Mouse (Mus musculus) 3134 (cell line): Measurements from ENCODE around the gene Mta3.

Source experiments
- DNase-seq: peaks from one replicate; pipeline ENCODE4 v3.0.0-alpha.2; 2011; ENCODE audit warnings: low spot score; ENCODE audit not compliant: insufficient read length; ENCODE audit errors: extremely low read depth

The Mta3 gene

DNA sequence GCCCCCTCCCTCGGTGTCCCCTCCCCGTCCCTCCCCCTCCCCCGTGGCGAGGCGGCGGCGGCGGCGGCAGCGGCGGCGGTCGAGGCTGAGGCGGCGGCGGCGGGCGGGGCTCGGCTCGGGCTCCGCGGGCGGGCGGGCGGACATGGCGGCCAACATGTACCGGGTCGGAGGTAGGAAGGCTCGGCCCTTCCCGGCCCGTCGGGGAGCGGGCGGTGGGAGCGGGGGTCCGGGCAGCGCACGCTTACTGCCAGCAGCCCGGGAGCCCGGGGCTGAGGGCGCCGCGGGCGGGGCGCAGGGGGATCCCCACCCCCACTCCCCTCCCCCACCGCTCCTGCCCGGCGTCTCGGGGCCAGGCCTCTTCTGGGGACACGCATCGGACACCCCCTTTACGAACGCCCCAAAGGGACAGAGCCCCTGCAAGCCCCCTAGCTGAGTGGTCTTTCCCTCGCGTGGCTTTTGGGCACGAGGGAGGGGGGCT lies at the start of gene Mta3:
Gene Mta3, plus strand, starts transcription at position 48 of the 478 bp plus-strand sequence.
- DNase-seq, result no peak

DNA sequence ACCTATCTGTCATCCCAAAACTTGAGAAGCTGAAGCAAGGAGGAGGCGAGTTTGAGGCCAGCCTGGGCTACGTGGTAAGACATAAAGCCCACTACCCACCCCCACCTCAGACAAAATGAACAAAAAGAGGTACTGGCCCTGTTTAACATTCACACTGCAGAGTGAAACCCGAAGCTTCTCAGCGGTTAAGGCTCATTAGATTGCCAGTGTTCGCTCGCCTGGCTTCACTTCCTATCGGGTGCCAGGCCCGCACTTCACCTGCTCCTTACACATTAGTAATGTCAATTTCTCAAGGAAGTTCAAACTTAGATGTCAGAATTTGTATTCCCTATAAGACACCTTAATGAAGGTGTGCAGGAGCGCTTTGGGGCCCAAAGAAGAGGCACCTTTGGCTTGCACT lies 48.6 kb upstream of the Mta3 start:
- no peak for DNase-seq

DNA sequence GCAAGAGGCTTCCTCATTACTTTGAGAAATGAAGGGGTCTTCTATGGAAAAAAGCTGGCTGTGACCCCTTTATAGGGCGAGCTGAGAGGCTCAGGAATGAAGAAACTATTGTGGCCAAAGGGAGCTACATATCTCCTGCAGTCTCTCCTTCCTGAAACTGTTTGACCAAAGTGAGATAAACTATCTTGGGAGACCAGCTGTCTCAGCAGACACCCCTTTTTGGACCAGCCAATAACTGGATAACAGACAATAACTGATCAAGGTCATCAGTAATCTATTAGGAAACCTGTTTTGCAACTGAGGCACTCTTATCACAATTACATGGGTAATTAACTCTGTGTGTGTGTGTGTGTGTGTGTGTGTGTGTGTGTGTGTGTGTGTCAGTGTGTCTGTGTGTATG lies 47.0 kb upstream of the Mta3 start:
- no peak for DNase-seq

DNA sequence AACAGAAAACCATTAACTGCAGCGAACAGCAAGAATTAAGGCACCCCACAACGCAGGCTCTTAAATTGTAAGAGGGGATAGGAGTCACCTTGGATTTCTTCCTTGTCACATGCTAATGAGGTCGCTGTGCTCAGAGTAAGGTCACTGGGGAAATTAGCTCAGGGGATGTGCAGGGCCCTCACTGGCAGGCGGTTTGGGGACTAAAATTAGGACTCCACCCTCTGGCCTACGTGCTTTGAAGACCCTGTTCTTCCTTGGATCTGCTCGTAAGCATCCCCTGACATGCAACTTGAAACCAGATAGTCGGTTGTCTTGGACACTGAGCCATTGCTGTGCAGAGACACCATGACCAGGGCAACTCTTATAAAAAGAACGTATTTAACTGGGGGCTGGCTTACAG lies 41.2 kb upstream of the Mta3 start:
- no peak for DNase-seq

DNA sequence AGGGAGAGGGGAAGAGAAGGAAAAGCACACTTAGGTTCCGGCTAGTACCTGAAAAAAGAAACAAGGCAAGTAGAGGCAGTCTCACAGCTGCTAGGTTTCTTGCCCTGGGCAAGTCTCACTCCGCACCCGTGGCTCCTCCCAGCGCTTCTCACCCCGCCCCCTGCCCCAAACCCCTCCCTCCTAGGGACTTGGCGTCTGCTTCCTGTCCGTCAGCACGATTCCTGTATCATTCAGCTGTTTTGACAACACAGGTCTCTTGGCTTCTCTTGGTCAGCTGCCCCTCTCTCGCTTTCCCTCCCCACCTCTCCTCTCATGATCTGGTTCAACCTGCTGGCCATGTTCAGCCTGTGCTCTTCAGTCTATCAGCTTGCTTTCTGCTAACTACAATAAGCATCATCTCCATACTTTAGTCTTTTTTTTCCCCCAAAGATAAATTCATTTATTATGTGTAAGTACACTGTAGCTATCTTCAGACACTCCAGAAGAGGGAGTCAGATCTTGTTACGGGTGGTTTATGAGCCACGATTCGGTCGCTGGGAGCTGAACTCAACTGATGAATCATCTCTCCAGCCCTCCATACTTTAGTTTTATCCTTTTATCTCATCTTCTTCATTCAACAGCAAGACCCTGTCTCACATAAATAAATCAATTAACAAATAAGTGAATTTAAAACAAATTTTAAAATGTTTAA lies 39.2 kb upstream of the Mta3 start:
- DNase-seq, result peak; percentile 86

DNA sequence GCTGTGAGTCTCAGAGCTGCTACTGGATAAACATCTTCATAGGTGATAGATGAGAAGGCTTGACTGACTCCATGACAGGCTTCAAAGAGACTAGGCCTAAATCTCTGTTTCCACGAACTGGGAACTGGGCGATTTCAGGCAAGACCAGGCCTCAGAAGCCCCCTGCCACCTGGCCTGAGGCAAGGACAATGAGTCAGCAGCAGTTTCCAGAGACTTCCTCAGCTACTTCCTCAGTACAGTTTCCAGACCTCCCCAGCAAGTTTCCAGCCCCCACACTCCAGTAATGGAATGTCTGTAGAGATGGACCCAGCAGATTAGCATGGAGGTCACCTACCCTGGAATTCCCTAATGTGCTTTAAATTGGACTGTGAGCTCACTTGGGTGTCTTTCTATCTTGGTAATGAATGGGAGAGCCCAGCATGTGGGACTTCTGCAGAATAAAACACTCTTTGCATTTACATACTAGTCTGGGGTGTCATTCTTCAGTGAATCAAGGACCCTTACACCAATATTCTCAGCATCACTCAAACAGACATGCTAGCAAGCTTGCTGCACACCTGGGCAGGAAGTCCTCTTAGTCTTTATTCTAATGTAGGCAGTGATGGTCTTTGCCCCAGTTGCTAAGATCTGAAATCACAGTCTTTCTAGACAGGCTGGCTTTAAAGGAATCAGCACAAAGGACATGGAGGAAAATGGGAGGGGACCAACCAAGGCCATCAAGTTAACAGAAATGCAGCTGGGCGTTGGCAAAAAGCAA lies 37.9 kb upstream of the Mta3 start:
- DNase-seq, result no peak

DNA sequence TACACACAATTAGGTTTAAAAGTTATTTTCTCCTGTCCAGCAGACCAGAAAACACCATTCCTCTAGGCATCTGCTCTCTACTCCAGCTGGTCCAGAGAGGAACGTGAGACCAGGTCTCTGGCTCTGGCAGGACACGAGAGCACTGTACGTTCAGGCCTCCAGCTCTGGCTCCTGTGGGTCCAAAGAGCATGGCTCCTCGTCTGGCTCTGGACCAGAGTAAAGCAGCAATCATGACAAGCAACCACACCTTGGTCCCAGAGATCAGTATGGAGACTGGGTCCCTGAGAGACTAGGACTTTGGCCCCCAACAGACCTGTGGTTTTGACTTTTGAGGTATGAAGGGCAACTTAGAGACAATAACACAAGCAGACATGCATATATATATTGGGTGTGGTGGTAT lies 33.3 kb upstream of the Mta3 start:
- no peak for DNase-seq

DNA sequence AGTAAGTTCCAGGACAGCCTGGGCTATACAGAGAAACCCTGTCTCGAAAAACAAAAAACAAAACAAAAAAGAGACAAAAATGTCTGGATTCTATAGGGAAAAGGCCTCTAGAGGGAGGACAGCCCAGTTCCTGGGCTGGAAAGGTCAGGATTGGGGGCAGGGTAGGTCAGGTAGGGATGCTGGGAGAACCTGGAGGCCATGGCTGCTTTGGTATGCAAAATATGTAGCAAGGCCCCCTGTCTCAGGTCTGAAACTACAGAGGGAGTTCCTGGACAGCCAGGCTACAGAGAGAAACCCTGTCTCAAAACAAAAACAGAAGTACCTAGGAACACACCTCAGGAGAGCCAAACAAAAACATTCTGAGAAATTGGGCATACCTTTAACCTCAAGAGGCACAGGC lies 28.6 kb upstream of the Mta3 start:
- DNase-seq, result no peak

DNA sequence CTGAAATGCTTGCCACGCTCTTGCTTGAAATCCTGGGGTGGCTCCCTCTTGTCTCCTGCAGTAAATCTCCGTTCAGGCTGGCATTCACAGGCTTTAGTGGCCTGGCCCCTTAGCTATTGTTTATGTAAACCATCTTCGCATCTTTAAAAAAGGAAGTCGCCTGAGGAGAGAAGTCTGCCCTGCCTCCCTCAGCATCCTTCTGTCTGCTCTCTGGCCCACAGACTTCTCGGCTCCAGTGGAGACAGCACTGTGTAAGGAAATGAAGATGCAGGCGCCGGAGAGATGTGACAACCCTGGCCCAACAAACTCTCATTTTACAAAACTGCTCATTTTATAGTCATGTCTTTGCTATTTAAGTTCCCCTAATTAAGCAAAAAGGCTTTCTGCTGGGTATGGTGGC lies 24.0 kb upstream of the Mta3 start:
- no peak for DNase-seq

DNA sequence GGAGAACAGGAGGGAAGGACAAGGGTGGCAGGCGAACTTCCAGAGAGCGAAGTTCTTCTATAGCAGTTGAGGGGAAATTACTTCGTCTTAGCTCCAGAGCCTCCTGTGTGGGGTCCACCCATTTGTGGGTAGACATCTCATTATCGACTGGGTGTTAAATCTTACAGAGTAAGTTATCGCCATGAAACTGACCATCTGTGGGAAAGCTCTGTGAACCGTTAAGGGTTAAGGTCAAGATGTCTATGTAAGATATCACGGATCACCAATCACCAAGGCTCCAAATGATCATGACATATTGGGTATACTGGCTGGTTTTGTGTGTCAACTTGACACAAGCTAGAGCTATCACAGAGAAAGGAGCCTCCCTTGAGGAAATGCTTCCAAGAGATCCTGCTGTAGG lies 21.5 kb upstream of the Mta3 start:
- DNase-seq, result no peak

DNA sequence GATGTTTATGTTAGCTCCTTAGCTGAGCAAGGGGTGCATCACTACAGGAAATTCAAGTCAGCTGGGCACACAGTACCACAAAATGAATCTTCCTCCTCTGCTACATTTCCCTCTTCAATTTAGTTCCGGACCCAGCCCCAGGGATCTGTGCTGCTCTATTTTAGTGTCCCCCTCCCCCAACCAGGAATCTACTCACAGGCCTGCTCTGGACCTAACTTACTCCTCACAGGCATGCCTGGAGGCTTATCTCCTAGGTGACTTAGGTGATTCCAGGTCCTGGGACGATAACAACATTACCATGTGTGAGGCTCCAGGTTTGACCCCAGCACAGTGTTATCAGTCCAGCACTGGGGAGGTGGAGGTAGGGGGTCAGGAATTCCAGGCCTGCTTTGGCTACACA lies 15.5 kb upstream of the Mta3 start:
- DNase-seq, result no peak

DNA sequence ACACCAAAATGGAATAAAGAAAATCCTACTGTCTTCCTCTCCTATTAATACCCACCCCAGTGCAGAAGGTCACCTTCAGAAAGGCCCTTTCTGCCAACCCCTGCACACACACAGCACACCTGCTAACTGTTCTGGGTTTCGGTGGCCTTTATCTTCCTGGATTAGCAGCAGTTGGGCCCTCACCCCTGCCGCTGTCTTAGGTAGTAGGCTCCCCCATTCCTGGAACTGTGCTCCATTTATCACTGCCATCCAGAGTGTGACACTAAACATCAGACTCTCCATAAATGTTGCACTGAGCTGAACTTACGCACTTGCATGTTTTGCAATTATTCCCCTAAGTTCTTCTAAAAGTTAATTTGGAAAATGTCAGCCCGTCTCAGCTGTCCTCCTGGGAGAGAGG lies 14.6 kb upstream of the Mta3 start:
- DNase-seq, result no peak

DNA sequence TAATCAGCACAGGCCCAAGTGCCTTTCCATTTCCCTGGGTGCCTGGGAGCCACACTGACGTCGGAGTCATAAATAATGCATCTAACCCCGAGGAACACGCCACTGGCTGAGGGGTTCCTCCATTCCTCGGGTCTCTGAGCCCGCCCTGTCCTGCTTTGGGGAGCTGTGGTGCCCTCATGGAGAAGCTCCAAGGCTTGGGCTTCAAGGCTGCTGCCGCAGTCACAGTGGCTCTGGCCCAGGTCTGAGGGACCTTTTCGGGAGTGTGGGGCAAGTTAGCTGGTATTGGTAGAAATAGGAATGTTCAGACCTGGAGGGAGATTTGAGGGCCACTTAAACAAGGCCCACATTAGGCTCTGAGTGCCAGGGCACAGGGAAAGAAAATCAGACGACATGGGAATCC lies 12.0 kb upstream of the Mta3 start:
- no peak for DNase-seq

DNA sequence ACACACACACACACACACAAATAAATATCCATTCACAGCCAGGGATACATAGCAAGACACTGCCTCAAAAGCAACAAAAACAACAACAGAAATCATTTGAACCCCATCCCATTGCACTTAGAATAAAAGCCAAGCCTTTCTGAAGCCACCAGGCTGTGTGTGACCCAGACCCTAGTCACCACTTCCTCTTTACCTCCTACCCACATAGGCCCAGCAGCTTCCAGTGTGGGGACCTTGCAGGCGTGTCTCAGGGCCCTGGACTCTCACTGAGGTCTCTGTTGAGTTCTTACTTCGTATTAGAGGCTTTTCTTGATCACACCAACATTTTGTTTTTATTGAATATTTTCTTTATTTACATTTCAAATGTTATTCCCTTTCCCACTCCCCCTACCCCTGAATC lies 10.2 kb upstream of the Mta3 start:
- DNase-seq, result no peak

DNA sequence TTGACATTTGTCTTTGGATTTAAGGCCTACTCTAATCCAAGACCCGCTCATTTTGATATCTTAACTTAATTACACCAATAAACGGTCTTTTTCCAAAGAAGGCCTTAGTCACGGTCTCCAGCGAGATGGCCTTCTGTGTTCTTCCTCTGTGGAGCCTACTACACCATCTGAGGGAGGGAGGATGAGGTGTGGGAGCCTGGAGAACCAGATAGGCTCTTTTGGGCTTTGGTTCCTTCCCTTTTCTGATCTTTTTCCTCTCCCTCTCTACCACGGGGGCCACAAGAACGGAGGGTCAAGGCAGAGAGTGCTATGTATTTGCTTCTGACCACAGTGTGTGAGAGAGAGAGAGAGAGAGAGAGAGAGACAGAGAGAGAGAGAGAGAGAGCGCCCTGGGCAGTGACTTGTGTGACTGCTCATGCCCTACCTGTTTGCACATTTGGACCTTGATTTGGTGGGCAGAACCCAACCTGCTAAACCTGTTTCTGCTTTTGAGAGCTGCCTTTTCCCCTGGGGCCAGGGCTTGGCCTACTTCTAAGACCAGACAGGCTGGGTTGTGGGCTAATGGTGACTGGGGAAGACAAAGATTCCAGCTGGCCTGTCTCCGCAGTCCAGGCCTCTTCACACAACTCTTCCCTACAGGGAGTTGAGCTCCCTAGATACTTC lies 6.8 kb upstream of the Mta3 start:
- DNase-seq, result no peak

DNA sequence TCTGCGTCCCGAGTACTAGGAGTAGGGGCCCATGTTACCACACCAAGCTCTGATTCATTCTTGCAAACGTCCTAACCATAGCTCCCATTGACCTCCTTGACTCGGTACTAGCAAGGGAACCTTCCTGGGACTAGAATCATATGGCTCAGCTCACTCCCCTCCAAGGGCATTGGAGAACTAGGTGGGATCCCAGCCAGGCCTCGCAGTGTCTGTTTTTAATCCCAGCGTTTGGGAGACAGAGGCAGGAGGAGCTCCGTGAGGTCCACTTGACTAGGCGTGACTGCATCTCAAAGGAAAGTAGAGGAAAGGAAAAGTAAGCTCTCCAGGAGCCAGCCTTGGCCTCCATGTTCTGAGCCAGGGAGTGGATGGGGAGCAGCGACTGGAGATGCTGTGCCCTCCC lies 5.8 kb upstream of the Mta3 start:
- no peak for DNase-seq

DNA sequence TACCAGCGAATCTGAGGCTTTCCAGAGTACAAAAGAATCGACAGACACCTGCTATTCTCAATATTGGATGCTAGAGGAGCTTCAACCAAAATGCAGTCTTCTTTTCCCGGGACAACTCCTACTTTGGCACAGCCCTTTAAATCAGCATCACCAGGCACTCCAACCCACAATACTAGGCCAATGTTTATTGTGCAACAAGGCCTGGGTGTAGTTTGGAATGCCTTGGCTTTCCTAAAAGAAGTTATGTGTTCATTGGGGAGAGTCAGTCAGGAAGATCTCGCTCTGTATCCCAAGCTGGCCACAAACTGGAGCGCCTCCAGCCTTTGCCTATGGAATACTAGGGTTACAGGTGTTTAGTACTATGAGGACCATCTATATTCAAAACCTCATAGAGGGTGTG lies 1.5 kb upstream of the Mta3 start:
- DNase-seq, result peak; percentile 50

DNA sequence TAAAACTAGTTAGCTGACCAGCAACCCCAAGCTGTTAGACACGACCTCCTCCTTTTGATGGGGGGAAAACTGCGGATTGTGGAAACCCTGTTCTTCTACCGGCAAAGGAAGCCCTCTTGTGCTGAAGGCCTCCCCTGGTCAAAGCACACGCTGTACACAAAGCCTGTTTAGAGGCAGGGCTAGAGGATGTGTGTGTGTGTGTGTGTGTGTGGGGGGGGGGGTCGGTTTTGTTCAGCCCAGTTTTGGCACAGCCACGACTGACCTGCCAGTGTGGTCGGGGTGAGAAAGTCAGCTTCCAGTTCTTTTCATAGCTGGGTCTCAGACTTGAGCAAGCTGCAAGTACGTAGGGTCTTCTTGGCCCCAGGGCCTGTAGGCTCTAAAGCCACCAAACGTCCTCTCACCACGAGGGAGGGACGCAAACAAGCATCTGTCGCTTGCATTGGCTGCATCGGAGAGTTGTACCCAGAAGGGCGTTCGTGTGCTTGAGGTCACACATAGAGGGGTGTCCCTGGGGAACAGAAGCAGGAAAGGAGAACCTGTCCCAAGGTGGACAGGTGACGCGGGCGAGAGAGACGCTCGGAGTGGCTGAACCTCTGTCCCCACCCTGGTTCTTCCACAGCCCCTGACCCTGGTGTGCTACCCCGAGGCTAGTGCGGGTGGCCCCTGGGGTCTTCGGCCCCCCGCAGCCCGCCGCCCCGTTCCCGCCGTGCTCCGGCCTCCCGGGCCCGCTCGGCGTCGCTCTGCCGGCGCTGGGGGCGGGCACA lies 429 bp upstream of the Mta3 start:
- DNase-seq, result peak; percentile 76

DNA sequence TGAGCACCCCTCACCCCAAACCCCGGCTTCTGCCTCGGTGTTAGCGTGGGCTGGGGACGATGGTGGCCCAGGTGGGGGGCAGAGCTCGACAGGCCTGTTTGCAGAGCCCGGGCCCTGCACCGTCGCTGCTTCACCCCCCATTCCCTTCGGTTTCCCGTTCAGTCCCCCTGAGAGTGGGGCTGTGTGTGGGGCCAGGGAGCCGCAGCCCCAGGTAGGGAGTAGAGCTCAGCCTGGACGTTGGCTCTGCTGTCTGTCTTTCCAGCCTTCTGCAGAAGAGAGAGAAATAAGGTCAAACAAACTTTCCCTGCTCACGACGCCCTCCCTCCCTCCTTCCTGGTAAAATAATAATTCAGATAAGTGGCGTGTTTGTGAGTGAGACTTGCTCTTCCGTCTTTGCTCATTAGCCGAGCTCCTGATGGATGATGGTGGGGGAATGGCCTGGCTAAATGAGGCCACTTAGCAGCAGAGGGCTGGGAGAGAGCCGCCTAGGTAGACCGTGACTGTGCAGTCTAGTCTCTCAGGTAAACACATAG lies 697 bp downstream of the Mta3 start:
- peak; percentile 62 for DNase-seq

DNA sequence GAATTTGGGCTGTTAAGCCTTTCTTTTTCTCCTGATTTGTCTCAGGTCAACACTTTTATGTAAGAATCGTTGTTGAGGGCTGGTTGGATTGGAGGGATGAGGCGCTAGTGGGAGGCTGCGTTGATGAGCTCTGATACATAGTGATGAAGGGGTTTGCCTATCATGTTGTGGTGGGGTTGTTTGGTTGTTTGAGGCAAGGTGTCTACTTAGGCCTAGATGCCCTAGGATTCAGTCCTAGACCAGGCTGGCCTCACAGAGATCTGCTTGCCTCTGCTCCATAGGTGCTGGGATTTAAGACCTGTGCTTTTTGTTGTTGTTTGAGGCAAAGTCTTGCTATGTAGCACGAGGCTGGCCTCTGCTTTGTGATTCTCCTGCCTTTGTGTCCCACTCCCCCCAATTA lies 1.4 kb downstream of the Mta3 start:
- DNase-seq, result no peak

DNA sequence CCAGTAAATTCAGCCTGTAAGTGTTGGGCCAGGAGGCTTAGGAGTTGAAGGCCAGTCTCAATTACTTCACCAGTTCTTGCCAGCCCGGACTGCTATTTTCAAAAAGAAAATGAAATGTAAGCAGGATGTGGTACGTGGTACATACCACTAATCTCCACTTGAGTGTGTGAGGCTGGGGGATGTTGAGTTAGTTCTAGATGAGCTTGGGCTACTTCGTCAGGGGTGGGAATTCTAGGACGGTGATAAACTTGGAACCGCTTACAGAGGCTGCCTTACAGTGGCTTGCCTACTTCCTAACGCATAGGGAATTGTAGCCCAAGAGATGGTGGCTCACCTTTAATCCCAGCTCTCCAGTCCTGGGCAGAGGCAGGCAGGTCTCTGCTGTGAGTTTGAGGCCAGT lies 1.9 kb downstream of the Mta3 start:
- no peak for DNase-seq
